Mouse (Mus musculus) right cerebral cortex, postnatal 10 days (tissue): ENCODE results near the gene Nek11.

ENCODE experiments used
- DNase-seq, 2 experiments: peaks; one replicate each; pipeline ENCODE4 v3.0.0; 2021; ENCODE audit warnings: low spot score in 2 of 2

Gene Nek11

DNA sequence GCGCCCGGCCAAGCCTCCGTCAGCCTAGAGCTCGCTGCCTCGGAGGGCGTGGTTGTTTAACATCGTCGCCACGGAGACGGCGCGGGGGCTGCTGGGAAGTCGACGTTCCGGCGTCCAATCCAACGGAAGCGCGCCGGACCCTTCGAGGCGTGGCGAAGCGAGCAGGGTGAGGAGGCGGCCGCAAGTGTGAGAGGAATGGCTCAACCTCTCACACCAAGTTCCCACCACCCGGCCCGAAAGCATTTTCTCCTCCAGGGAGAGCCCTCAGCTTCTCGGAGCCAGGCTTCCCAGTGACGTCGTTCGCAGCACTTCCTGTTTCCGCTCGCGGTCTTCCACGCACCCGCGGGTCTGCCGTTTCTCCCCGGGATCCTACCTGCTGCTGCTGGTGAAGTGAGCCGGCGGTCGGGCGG lies at the start of gene Nek11, which contains the start of gene Aste1:
Nek11 (minus strand) TSS at position 307 of the 410 bp plus-strand sequence.
Aste1 (plus strand) TSS at position 175 of the 410 bp plus-strand sequence.
- DNase-seq = peak; percentile 94

DNA sequence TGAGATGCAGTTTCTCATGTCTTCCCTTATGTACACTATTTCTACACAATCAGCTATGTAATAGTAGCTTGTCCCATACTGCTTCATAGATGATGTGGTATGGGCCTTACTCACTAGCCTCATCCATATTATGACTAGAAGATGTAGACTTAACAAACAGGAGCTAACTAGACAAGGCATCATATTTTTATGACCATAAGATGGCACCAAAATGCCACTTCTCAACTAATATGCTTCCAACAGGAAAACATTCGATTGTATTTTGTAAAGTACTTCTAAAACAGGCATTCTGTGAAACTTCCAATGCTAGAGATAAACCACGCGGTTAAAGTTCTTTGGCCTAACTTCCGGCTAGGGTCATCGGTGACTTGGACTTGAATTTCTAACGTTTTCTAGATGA lies 13.2 kb upstream of the Nek11 start:
- DNase-seq = peak in 1 of 2 experiments; percentile 5

DNA sequence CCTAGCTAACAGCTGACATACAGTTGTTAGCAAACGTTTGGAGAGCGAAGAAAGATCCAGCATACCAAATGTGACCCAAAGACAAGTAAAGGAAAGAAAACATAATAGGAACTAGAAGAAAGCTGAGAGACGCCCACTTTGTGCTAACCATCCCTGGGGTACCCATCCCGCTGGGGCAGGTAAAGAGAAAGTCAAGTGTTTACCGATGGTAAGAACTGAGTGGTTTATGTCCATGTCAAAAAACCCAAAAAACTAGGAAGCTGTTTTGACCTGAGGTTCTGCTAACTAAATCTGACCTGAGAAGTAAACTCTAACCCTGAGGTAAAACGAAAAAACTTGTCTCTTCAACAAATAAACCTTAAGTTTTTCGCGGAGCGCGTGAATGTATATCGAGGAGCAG lies 604 bp downstream of the Nek11 start:
- DNase-seq = no peak

DNA sequence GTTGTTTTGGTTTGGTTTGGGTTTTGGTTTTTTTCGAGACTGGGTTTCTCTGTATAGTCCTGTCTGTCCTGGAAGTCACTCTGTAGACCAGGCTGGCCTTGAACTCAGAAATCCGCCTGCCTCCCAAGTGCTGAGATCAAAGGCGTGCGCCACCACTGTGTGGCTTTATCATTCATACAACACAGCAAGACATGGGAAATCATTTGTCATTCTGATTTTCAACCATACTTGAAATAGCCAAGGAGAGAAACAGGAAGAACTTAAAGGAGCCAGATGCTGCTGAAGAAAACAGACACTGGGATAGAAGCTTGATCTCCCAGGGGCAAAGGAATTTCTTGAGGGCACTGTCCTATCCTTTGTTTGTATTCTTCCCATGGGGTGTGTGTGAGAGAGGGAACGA lies 4.7 kb downstream of the Nek11 start:
- DNase-seq = no peak

DNA sequence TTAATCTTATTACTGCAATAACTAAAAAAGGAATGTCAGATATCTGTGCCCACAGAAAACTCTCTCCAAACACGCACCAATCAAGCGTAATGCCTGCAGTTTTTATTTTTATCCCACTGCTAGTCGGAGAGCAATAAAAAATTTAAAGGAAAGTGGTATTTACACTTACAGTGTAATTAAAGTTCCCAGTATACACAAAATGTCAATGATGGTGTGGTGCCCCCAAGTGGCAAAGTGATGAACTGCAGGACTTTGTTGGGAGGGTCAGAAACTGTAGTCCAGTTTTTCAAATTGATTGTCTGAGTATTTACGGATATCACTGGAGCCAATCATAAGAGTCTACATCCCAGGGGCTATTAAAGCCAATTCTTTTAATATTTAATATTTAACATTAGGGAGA lies 6.0 kb downstream of the Nek11 start:
- peak; percentile 80 to 89 for DNase-seq

DNA sequence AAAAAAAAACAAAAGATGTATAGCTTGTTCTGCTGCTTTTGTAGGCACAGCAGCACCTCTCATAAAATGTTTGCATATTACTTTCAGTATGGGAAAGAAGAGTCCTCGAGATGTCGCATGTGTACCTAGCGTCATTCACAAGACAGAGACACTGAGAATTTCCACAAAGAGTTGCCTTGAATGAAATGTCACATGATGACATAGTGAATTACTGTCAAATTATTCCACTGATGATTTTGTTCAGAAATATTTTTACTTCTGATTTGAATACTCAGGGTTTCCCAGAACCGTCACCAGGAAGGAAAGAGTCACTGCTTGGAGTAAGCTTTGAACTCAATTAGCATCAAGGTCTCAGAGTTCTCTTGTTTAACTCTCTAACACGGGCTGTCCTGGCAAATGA lies 7.9 kb downstream of the Nek11 start:
- no peak for DNase-seq

DNA sequence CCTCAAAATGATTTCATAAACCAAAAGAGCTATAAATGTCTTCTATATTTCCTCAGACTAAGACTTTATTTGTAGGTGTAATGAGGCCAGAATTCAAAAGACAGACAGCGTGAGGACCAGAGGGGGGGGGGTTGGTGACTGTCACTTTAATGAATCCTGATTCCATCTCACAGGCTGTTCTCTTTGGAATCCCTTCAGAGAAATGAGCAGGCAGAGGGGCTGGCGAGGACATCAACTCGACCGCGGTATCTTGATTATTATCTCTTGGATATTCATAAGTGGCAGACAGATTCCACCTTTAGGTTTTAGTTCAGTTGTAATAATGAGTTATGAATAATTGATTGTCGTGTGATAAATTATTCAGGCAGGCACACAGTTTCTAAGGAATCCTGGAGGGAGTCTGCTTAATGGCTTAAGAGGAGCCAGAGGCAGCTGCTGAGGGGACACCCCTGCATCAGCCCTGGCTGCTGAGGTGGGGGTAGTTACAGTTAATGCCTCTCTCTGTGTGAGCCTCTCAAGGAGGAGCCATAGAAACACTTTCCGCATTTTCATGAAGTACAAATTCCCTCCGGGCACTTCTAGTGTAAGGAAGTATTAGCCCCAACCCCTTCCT lies 15.7 kb downstream of the Nek11 start:
- no peak for DNase-seq

DNA sequence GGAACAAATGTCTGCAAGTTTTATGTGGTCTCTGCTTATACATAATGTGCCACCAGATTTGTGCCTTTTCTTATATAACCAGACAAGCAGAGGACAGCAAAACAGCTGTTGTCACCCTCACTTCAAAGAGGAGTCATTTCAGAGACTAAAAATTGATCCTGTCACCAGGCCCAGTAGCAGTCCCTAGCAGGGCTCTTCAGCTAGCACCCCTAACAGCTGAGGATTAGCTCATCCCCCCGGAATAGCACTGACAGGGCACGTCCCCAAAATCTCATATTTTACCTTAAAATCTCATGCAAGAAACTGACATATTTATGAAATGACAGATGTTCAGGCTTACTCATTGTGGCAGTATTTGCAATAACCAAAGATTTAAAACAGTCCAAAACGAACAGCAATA lies 17.7 kb downstream of the Nek11 start:
- DNase-seq = no peak

DNA sequence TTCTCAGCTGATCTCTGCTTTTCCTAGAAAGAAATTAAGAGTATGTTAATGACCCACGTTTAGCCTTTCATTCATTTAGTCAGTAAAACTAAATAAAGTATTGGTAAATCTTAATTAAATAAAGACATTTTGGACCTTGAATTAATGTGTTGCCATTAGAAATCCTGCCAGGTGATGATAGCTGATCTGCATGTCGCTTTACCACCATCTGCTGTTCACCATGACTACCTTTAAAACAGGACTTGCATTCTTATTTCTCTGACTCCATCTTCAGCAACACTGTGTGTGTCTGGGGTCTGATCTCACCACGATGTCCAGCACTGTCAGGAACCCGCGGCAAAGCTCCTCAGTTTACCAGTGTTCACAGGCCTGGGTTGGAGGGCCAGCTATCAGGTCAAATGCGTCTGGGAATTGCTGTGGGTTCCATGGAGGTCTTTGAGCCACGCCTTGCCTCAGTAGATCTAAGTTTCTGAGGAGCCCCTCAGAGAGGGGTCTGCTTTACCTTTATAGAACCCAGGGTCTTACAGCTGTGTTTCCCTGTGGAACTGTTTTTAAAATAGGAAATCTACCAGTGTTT lies 18.3 kb downstream of the Nek11 start:
- no peak for DNase-seq

DNA sequence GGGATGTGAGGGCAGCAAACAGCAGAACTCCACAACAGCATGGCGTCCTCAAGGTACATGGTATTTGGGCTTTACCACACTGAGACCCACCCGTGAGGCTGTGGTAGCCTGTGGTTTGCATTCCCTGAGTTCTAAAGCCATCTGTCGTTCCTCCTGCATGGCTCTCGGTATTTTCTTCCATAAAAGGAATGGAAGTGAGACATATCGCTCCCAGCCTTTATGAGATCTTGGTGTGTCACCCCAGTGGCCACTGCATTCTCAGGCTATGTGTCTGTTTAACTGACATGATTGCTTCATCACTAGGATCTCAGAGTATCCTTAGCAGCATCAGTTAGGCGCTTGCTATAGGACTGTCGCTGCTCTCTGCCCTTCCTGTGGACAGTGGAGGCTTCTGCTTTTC lies 18.9 kb downstream of the Nek11 start:
- no peak for DNase-seq

DNA sequence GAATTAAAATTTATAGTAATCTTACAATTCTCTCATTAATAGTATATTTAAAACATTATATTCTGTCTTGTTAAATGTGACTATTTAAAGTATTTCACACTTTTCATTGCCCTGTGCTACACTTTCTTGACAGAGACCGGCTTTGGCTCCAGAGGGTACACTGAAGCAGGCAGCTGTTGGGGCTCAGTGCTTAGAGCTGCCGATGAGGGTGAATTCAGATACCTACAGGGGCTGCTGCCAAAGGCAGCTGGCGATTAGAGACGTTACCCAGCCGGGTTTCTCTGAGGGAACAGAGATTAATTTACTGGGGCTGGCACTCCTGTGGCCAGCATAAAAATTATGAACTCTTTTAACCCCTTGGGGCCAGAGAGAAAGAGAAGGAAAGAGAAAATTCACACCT lies 21.0 kb downstream of the Nek11 start:
- no peak for DNase-seq

DNA sequence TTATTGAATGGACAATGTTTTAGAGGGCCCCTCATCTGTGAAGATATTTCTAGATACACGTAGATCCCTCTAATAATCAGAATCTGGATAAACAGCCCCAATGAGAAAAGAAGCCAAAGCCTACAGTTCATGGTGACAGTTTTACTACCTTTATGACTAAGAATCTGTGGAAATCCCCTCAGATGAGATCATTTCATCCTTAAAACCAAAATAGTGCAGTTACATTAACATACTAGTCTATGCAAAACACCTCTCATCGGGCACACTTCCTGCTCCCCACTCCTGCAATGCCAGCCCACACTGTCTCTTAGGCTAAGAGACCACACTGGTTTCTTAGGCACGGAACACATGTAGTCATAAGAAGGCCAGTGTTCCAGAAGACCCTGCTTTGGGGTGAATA lies 26.7 kb downstream of the Nek11 start:
- no peak for DNase-seq

DNA sequence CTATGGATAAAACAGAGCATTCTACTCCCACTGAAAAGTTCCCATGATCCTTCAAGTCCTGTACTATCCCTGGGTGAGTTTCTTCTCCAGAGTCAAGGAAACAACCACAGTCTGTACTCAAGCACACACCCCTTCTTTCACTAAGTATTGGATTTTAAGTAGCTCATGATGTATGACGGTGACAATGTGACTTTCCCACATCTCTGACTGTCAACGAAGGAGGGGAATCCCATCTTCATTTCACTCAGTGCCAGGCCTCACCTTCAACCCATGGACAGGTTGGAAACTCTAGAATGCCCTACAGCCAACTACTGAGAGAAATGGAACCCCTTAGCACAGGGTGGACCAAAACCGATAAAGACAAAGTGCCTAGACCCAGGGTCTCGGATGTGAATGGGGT lies 29.1 kb downstream of the Nek11 start:
- DNase-seq = no peak

DNA sequence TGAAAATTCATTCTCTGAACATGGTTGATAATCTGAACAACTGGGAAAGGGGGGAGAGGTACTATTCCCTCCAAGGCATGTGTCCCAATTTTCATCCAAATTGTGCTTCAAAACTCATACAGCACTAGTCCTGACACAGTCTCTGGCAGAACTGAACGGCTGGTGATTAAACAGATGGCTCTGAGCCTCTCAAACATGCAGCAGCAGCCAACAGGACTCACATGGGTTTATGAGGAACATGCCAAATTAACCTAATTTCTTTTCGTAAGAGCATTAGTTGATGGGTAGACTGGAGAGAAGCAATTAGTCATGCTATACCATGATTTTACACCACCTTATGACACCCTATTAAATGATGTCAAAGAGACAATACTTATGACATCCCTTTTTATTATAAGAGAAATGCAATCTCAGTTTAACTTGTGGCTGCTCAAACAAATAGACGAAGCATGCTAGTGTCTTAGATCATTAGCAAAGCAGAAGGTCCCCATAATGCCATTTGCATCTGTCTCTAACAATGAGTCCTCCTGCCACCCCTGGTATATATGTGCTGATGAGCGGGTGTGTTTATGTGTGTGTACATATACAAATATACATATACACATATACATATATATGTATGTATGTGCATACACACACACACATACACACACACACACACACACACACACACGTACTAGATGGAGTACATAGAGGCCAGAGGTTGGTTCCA lies 31.6 kb downstream of the Nek11 start:
- DNase-seq = peak in 1 of 2 experiments; percentile 47

DNA sequence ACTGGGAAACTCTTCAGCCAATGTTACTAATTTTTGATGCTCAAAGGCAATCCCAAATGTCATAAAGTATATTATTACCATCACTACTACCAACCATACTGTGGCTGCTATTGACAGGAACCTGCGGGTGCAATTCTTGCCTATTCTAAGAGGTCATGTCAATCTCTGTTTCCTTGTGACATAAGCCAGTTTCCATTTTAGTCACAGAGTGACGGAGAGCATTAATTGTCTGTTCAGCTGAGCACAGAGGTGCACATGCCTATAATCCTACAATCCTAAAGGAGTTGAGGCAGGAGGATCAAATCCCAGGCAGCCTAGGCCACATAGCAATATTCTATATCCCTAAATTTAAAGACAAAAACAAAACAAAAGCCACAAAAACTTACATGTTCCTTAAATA lies 33.1 kb downstream of the Nek11 start:
- DNase-seq = no peak

DNA sequence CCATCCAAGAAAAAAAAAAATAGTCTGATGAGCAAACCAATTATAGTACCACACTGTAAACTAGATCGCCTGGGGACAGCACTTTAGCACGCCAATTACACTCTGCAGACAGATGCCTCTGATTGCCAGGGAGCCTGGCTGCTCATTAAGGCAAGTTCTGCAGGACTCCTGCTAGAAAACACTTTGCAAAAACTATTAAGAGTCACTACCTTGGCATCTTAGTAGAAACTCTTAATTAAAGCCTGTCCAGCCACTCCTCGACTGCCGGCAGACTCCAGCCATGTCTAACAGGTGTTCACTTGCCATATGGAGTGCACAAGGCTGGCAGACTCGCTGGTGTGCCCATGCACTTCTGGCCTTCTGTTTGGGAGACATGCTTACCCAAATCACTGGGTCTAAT lies 46.3 kb downstream of the Nek11 start:
- peak; percentile 30 to 48 for DNase-seq

DNA sequence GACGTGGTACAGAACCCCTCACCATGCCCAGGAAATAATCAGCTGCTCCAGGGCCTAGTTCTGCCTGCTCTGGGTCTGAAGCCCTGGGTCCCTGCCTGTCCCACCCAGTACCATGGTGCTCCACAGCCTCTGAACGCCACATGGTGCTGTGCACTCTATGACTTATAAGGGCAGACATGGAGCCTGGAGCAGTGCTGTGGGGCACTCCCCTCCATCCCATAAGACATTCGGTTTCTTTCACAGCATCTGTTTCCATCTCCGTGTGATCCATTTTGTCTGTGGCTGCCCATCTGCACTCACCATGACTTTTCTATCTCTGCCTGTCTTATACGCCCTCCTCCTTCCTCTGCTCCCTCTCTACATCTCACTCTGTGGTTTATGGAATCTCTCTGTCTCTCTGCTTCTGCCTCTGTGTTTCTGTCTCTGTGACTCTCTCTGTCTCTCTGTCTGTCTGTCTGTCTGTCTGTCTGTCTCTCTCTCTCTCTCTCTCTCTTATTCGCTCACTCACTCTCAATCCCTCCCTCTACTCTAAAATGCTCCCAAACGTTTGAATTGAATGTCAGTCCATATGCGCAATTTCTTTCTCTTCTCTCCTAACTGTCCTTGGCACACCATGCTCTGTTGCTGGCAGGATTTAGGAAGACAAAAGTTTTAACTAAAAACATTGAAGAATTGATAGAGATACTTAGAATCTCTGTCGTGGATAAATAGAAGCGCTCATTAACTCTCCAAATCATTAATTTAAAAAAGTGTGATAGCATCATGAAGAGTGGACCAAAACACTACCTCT lies 46.9 kb downstream of the Nek11 start:
- DNase-seq = no peak

DNA sequence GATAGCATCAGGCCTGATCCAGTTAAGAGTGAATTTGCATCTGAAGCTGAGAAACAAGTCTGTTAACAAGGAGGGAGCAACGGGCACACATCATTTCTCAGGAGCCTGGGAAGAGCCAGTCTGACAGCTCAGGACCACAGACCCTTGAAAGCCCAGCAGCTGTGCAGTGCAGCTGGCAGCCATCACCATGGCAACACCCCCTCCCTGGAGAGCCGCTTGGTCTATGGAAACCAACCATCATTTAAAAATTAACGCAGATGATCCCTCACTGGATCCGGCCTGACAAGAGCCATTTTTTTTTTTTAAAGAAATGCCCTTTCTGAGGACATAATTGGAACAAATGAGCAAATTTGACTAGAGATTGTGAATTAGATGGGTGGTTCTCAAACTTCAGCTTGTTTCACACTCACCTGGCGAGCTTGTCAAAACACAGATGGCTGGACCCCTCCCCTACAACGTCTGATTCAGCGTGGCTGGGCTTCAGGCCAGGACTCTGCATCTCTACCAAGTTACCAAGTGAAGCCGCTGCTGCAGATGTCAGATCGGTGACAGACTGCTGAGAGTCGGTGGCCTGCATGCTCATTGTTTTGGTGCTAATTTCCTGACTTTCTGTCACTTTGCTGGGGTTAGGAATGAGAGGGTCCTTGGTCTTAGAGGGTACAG lies 52.2 kb downstream of the Nek11 start:
- peak; percentile 43 to 50 for DNase-seq

DNA sequence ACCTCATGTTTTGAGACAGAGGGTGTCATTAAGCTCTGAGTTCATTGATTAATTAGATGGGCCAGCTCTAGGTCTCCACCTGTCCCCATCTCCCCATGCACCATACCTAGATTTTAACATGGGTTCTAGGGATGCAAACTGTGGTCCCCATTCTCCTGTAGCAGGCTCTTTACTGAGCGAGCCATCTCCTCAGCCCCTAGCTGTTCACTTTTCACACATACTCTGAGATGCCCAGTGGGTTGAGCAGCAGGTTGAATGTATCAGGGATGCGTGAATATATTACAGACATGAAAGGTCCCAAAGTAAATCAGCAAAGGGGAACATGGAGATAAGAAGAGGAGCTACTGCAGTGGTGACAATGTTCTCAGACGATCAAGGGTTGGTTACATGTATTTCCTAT lies 52.8 kb downstream of the Nek11 start:
- DNase-seq = no peak

DNA sequence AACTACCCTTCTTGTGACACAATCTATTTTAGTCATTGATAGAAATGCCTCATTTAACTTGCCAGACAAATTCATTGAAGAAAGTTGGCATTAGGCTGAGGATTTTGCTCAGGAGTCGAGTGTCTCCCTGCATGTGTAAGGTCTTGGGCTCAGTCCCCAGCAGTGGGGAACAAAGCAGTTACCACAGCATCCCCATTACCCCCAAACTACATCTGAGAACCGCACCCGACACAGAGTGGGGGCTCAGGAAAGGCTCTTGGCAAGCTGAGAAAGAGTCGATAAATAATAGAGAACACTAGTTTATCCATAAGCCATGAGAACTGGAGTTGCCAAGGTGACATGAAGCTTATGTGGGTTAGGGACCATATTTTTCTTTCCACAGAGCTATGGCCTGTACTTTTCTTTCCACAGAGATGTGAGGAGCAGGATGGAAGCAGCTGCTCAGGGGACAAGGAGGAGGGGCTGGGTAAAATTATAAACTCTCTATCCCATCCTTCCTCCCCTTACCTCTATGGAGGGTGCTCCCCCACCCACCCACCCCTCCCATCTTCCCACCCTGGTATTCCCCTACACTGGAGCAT lies 62.8 kb downstream of the Nek11 start:
- DNase-seq = no peak

DNA sequence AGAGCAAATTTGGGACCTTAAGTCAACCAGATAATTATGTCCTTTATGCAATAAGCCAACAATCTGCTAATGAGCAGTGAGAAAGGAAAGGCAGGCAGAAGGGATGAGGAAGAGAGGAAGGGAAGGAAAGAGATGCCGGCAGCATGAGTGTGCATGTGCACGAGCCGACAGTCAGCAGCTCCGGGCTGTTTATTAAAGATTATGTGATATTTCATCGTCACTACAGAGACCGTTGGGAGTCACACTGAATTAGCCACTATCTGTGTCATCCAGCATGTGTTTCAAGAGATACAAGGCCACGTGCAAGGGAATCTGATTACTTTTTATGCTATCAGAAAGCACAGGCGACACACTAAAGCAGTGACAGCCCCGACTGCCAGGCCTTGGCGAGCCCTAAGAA lies 73.5 kb downstream of the Nek11 start:
- DNase-seq = no peak

DNA sequence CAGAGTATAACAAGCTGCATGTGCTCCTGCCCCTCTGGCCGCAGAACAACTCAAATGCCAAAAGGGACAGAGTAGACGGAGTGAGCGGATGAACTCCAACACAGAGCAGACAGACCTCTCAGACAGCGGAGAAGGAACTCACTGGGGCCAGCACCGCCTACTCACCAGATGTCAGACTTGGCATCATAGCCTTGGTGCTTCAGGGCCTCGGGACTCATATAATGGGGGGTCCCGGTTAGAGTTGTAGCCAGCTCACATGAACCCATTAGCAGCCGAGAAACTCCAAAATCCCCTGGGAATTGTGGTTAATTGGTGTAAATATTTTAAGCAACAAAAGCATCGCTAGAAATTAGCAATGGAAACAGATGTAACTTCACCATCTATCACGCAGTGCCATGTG lies 82.1 kb downstream of the Nek11 start:
- peak in 1 of 2 experiments; percentile 37 for DNase-seq
